Mouse (Mus musculus): ENCODE data around the gene Gm10645. TPM values are rescaled to one million over a fixed set of nuclear protein-coding genes. Genes with fewer than 3 reads are reported as not detected.

Gm10645 gene
- total RNA-seq (2023), result under 1 TPM in 1 of 2 experiments, not detected in 1; 0.89 TPM

DNA sequence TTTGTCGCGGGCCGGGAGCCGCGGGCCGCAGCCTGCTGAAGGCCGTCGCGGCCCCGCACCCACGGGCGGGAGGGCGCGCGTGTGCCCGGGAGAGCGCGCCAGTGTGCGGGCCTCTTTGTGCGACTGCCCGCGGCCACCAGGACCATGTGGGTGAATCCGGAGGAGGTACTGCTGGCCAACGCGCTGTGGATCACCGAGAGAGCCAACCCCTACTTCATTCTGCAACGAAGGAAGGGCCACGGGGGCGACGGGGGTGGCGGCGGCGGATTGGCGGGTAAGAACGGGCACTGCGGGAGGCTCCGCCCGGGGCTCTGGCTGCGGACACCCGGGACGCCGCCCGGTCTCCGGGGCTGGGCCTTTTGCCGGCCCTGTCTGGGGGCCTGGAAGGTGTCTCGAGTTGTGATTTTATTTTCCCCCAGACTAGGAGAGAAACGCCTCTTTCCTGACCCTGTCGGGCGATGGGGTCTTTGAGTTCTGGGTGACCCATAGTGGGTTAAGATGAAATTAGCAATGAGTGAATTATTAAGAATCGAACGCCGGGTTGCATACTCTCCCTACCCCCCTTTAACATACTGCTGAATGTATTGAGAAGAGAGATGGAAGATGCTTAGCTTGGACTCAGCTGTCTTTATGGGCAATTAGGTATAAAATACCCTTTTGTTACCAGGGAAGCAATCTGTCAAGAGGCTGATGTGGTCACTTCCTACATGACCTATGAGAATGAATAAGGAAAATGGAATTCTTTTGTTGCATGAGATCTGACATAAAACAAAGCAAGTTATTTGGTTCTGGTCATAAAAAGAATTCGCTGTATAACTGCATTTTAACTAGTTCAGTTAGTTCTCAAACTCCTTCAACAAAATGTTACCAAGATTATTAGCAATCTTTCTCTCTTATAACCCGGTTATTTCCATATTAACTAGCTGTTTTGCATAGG lies at the start of gene Gm10645:
Gene Gm10645, minus strand, starts transcription at position 240 of the 937 bp plus-strand sequence.

GRCm38 (mm10) chr8:83165235-83165930 lies 587 bp downstream of the Gm10645 start, which contains the start of gene Tbc1d9:
Gene Tbc1d9 (plus strand): TSS chr8:83165352.

Other genes with a start within 250 kb of the Gm10645 start
- gene Tbc1d9, start 818 bp downstream of the Gm10645 start, total RNA-seq (2023), result 1 to 10 TPM; 7.3 to 8.4 TPM
- gene Ucp1, start 124.2 kb upstream of the Gm10645 start, total RNA-seq (2023), result not detected
- 10 to 100 TPM; 16.0 to 17.2 TPM for gene Elmod2, start 166.3 kb upstream of the Gm10645 start, total RNA-seq (2023)
- gene Mgat4d, start 182.3 kb upstream of the Gm10645 start, total RNA-seq (2023), result not detected
- gene Clgn, start 223.7 kb upstream of the Gm10645 start, total RNA-seq (2023), result not detected

All from B cell, adult 67 days (primary cell).